Mouse (Mus musculus) neural tube, embryonic 13.5 days (tissue): ENCODE data around the gene Stim2. TPM values are rescaled to one million over a fixed set of nuclear protein-coding genes. Genes with fewer than 3 reads are reported as not detected.

Source experiments
- ATAC-seq: fragments of 200-750 bp; cut with Nextera tagmentation; 2 replicates; pipeline ENCODE4 v1.8.0; 2017; ENCODE audit warnings: low read depth, mild to moderate bottlenecking, moderate TSS enrichment, moderate library complexity
- H3K27ac ChIP-seq: fragments of 300-500 bp; sonication (generic); replicated peaks from 2 replicates; pipeline ENCODE4 v1.5.1; 2015; ENCODE audit warnings: moderate library complexity, mild to moderate bottlenecking, inconsistent platforms
- H3K27me3 ChIP-seq: fragments of 300-500 bp; sonication (generic); 2 replicates; pipeline ENCODE4 v1.6.1; 2015; ENCODE audit warnings: mild to moderate bottlenecking, inconsistent platforms
- H3K36me3 ChIP-seq: fragments of 300-500 bp; sonication (generic); 2 replicates; pipeline ENCODE4 v1.6.1; 2015; ENCODE audit warnings: mild to moderate bottlenecking, inconsistent platforms
- H3K4me1 ChIP-seq: fragments of 300-500 bp; sonication (generic); replicated peaks from 2 replicates; pipeline ENCODE4 v1.6.1; 2015; ENCODE audit warnings: inconsistent platforms
- H3K4me2 ChIP-seq: fragments of 300-500 bp; sonication (generic); 2 replicates; pipeline ENCODE4 v1.6.1; 2015; ENCODE audit warnings: inconsistent platforms, mild to moderate bottlenecking, moderate library complexity
- H3K4me3 ChIP-seq: fragments of 300-500 bp; sonication (generic); 2 replicates; pipeline ENCODE4 v1.5.1; 2015; ENCODE audit warnings: mild to moderate bottlenecking, inconsistent platforms
- H3K9ac ChIP-seq: fragments of 300-500 bp; sonication (generic); 2 replicates; pipeline ENCODE4 v1.6.1; 2015; ENCODE audit warnings: moderate library complexity, mild to moderate bottlenecking, inconsistent platforms
- H3K9me3 ChIP-seq: fragments of 300-500 bp; sonication (generic); 2 replicates; pipeline ENCODE4 v1.6.1; 2016; ENCODE audit warnings: inconsistent platforms
- WGBS: fragments of 180-500 bp; shearing (Covaris S2); methylation state at CpG from one replicate; pipeline ENCODE4 v1.1.7; 2015; 5-methylcytosine and 5-hydroxymethylcytosine counted together
- polyA plus RNA-seq: library from polyadenylated mRNA; unstranded; fragments of >200 nt; fragmentation: Nextera tagmentation; extraction: Ambion mirVana; gene quantifications from 2 replicates; pipeline ENCODE4 v1.2.1, GENCODE M21; 2015

Gene Stim2
- polyA plus RNA-seq = 29.4 and 29.6 TPM in 2 replicates

DNA sequence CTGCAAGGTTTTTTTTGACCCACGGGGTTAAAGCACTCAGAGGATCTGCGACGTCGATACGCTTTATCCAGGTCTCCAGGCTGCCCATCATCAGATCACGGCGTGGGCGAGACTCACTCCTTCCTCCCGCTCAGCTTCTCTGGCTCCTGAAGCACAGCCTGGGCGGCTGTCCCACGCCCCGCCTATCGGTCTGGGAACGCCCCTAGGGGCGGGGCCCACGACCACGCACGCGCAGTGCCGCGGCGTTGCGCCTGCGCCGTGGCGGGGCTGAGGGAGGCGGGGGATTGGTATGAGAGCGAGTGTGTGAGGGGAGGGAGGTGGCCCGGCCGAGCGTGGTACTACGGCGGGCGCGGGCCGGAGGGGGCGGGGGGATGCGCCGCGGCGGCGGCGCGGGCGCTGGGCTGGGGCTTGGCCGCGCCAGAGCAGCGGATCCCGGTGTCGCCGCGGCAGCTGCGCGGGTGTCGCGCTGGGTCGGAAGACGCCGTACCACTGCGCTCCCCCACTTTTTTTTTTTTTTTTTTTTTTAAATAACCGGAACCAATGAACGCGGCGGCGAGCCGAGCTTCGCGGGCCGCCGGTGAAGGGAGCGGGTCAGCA, at the start of gene Stim2:
Gene Stim2, plus strand, starts transcription at position 354 of the 597 bp plus-strand sequence.
- H3K9ac ChIP-seq = peak within 1 kb of the TSS; percentile 91
- H3K4me2 ChIP-seq = peak within 1 kb of the TSS; percentile 70
- H3K36me3 ChIP-seq = no peaks in the 10 kb centered on the region
- WGBS = under 1% methylated on average over 50 of the region's 71 CpGs
- peak within 1 kb of the TSS; percentile 96 for H3K27ac ChIP-seq
- no peaks in the 10 kb centered on the region for H3K9me3 ChIP-seq
- peak within 1 kb of the TSS; percentile 89 for H3K4me3 ChIP-seq
- ATAC-seq = peak; percentile 96
- H3K27me3 ChIP-seq = no peaks in the 10 kb centered on the region
- H3K4me1 ChIP-seq = peaks cover 31% of the 10 kb centered on the region

GRCm38 (mm10) chr5:53948606-53949266, 49.6 kb upstream of the Stim2 start:
- H3K27ac ChIP-seq = no peak overlapping the region
- ATAC-seq = no peak
- 85% methylated on average over 8 of the region's 8 CpGs for WGBS

GRCm38 (mm10) chr5:53950189-53950588, 48.1 kb upstream of the Stim2 start:
- peaks cover 10% of the 10 kb centered on the region for H3K4me1 ChIP-seq
- H3K27me3 ChIP-seq = no peaks in the 10 kb centered on the region
- no peak overlapping the region for H3K4me3 ChIP-seq
- H3K4me2 ChIP-seq = no peak overlapping the region
- no peaks in the 10 kb centered on the region for H3K36me3 ChIP-seq
- no peak overlapping the region for H3K9ac ChIP-seq
- no peak overlapping the region for H3K27ac ChIP-seq
- H3K9me3 ChIP-seq = no peaks in the 10 kb centered on the region
- ATAC-seq = no peak
- WGBS = 68% methylated on average over 7 of the region's 7 CpGs

More at GRCm38 (mm10) chr5:53948606-53949266, 49.6 kb upstream of the Stim2 start:
- H3K9me3 ChIP-seq = no peaks in the 10 kb centered on the region
- no peak overlapping the region for H3K4me3 ChIP-seq
- no peak overlapping the region for H3K4me2 ChIP-seq
- H3K9ac ChIP-seq = no peak overlapping the region
- H3K4me1 ChIP-seq = peaks cover 10% of the 10 kb centered on the region
- H3K27me3 ChIP-seq = no peaks in the 10 kb centered on the region
- no peaks in the 10 kb centered on the region for H3K36me3 ChIP-seq

- Histone ChIP-seq H3K4me2 (no peak overlapping the region), H3K36me3 (no peaks in the 10 kb centered on the region), H3K4me3 (no peak overlapping the region), H3K27ac (no peak overlapping the region), H3K27me3 (no peaks in the 10 kb centered on the region), H3K9ac (no peak overlapping the region), H3K9me3 (no peaks in the 10 kb centered on the region), H3K4me1 (peaks cover 9% of the 10 kb centered on the region; the same call in 1 of the 2 replicates)
- ATAC-seq = no peak
Measured at GRCm38 (mm10) chr5:53953216-53953615, 45.1 kb upstream of the Stim2 start.

DNA sequence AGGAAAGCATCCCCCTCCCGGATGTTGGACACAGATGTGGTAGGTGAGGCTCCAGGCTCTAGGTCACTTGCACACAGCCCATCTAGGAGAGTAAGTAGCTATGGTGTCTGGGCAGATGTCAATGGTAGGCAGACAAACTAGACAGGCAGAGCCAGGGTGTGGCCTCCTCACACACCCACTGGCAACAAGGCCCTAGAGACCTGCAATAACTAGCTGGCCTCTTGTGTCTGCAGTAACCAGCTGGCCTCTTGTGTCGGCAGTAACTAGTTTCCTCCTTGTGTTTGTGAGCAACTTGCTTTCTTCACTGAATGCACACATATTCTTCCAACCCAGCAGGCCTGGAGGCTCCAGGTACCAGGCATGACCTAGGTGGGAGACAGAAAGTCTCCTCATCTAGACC, 44.5 kb upstream of the Stim2 start:
- Histone ChIP-seq H3K9ac (no peak overlapping the region), H3K27ac (no peak overlapping the region), H3K36me3 (no peaks in the 10 kb centered on the region), H3K9me3 (no peaks in the 10 kb centered on the region), H3K4me2 (no peak overlapping the region), H3K27me3 (no peaks in the 10 kb centered on the region), H3K4me1 (peaks cover 9% of the 10 kb centered on the region; the same call in 1 of the 2 replicates), H3K4me3 (no peak overlapping the region)
- no peak for ATAC-seq
- 90% methylated on average over 2 of the region's 2 CpGs for WGBS

DNA sequence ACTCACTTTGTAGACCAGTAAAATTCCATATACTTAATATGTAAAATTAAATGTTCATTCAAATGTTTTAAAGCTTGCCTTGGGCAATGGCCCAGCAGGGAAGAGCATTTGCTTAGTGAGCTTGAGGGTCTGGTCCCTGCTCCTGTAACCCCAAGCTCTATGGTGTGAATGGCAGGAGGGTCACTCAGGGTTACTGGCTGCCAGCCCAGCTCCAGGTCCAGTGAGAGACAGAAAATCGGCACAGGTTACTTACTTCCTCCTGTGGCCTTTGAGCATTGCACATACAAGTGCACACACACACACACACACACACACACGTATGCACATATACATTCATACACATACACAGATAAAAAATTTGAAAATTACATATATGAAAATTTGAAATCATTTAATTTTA, 42.3 kb upstream of the Stim2 start:
- no peaks in the 10 kb centered on the region for H3K9me3 ChIP-seq
- H3K9ac ChIP-seq = no peak overlapping the region
- no peaks in the 10 kb centered on the region for H3K27me3 ChIP-seq
- no peak overlapping the region for H3K4me3 ChIP-seq
- H3K4me2 ChIP-seq = no peak overlapping the region
- no peak overlapping the region for H3K27ac ChIP-seq
- ATAC-seq = no peak
- WGBS = 94% methylated on average over 2 of the region's 2 CpGs
- H3K4me1 ChIP-seq = peaks cover 9% of the 10 kb centered on the region; the same call in 1 of the 2 replicates
- no peaks in the 10 kb centered on the region for H3K36me3 ChIP-seq

DNA sequence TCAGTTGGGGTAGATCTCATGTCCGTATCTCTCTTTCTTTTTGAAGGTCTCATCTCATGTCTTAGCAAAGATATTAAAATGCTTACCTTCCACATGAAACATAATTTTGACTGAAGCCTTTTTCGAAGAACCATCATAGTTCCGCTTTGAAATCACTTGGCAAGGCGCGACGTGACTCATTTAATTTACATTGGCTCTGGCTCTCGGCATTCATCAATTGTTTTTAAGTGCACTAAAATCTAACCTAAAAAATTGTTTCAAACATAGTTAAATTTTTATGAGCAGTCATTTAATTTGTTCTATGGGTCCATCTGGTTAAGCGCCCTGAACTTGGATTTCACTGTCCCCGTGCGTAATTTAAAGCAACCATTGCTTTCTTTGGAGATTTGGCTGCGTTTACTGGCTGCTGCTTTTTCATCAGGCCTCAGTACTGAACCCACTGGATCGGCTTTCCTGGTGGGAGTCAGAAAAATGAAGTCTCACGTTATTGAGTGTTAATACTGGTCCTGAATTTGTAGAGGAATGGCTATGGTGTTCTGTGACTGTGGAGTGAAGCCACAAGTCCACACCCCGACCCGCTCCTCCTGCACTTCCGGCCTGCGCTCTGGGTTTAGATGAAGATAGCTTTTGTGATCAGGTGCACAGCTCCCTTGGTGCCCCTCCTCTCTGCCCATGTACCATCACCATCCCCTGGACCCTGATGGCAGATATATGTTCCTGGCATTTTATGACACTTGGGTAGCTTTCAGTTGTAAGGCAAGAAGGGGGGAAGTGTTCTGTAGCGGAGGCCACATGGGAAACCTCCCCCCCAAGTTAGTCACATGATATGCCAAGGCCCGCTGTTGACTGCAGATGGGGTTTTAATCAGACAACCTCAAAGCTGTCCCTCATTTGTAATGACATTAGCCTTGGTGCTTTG, 41.6 kb upstream of the Stim2 start:
- 76% methylated on average over 19 of the region's 19 CpGs for WGBS
- Histone ChIP-seq H3K9me3 (no peaks in the 10 kb centered on the region), H3K36me3 (no peaks in the 10 kb centered on the region), H3K9ac (no peak overlapping the region), H3K27me3 (no peaks in the 10 kb centered on the region), H3K4me3 (no peak overlapping the region), H3K4me1 (peaks cover 9% of the 10 kb centered on the region; the same call in 1 of the 2 replicates), H3K4me2 (no peak overlapping the region), H3K27ac (no peak overlapping the region)
- no peak for ATAC-seq

- Histone ChIP-seq H3K27me3 (no peaks in the 10 kb centered on the region), H3K4me2 (no peak overlapping the region), H3K9ac (no peak overlapping the region), H3K4me3 (no peak overlapping the region), H3K9me3 (no peaks in the 10 kb centered on the region), H3K27ac (no peak overlapping the region), H3K4me1 (peaks cover 9% of the 10 kb centered on the region; the same call in 1 of the 2 replicates), H3K36me3 (no peaks in the 10 kb centered on the region)
- WGBS = 61% methylated on average over 6 of the region's 6 CpGs
- no peak for ATAC-seq
Measured at GRCm38 (mm10) chr5:53957348-53957747, 41.0 kb upstream of the Stim2 start.

DNA sequence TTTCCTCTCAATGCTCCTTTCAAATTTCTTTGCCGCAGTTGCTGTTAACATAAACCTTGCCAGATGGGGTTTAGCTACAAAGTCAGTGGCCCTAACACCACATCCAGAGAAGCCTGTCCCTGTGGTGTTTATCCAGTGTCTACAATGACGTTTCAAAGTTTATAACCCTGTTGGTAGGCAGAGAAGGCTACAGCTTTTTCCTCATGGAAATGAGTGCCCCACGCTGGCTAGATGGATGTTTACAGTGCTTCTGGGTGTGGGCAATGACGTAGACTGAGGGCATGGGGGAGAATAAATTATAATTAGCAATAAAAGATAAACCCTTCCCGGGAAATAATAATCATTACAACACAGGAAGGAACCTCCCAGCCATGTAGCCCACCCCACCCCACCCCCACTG, 37.1 kb upstream of the Stim2 start:
- Histone ChIP-seq H3K36me3 (no peaks in the 10 kb centered on the region), H3K27ac (no peak overlapping the region), H3K9ac (no peak overlapping the region), H3K4me3 (no peak overlapping the region), H3K4me1 (peaks cover 9% of the 10 kb centered on the region; the same call in 1 of the 2 replicates), H3K9me3 (no peaks in the 10 kb centered on the region), H3K4me2 (no peak overlapping the region), H3K27me3 (no peaks in the 10 kb centered on the region)
- no peak for ATAC-seq
- 56% methylated on average over 5 of the region's 5 CpGs for WGBS

- no peaks in the 10 kb centered on the region for H3K9me3 ChIP-seq
- H3K27me3 ChIP-seq = no peaks in the 10 kb centered on the region
- H3K27ac ChIP-seq = no peak overlapping the region
- no peaks in the 10 kb centered on the region for H3K36me3 ChIP-seq
- H3K4me3 ChIP-seq = no peak overlapping the region
- H3K4me1 ChIP-seq = peaks cover 5% of the 10 kb centered on the region; the same call in 1 of the 2 replicates
- no peak overlapping the region for H3K4me2 ChIP-seq
- H3K9ac ChIP-seq = no peak overlapping the region
- ATAC-seq = no peak
- 82% methylated on average over 12 of the region's 12 CpGs for WGBS
Measured at GRCm38 (mm10) chr5:53961830-53962515, 36.3 kb upstream of the Stim2 start.

DNA sequence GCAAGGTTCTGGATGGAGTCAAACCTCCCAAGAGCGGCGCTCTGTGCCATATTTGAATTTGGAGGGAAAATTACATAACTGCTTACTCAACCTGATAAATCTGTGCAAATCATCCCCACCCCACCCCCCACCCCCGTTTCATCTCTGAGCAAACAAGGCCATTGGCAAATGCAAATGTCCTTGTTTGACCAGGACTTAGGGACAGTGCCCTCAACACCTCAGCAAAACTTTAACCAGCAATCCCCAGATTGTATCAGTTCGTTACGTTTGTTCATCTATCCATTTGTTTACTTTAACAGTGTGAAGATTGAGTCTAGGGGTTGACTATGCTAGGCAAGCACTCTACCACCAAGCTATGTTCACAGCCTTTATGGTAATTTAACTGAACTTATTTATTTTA, 32.6 kb upstream of the Stim2 start:
- Histone ChIP-seq H3K27me3 (no peaks in the 10 kb centered on the region), H3K27ac (no peak overlapping the region), H3K9me3 (no peaks in the 10 kb centered on the region), H3K36me3 (no peaks in the 10 kb centered on the region), H3K4me3 (no peak overlapping the region), H3K4me2 (no peak overlapping the region), H3K9ac (no peak overlapping the region), H3K4me1 (no peaks in the 10 kb centered on the region)
- ATAC-seq = no peak
- 90% methylated on average over 5 of the region's 5 CpGs for WGBS
